15 mouse cellular contexts compared by ENCODE assay signal in the genomic region with DNA sequence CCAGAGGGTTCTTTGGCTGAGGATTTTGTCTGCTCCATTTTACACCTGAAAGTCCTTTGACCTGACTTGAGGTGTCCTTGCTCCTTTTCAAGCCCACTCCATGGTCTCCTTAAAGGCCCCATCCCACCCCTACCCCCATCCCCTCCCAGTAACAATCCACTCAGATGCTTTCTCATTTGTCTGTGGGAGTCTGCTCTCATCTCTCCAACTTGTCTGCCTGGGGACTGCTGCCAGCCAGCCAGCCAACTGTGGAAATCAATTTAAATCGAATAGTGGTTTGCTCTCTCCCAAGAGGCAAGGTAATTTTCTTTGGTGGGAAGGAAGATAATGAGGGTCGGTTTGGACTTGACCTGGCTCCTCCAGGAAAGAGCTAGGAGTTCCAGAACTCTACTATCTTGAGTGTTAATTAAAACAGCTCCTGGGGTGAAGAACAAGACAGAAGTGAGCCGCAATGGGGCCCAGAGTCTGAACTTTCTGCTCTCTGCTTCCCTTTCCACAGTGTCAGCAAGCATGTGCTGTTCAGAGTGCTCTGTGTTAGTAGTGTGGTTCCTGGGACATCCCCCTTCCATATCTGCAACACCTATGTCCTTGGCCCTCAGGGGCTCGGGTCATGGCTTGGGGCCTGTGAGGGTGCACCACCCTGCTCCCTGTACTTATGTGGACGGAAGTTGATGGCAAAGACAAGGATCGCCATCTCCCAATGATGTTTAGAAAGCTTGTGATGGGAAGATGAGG. TPM values are rescaled to one million over a fixed set of nuclear protein-coding genes. Genes with fewer than 3 reads are reported as not detected.
DNase-seq lines count a peak whose midpoint lies in the region; ATAC-seq and TF ChIP-seq lines count a peak whose summit lies in the region.
"Had no signal": no experiment of that assay in that cellular context is flagged by ENCODE, and none has a peak within 500 bp of the region (broad histone marks: within the 10 kb centered on the region; RNA-seq: fewer than 3 reads in every experiment).

No protein-coding gene starts in this region.

- peaks cover 18% of the 10 kb centered on the region for H3K4me1 ChIP-seq in heart, postnatal 0 days (ENCODE audit: control insufficient read depth, insufficient read depth)
- peaks cover 15% of the 10 kb centered on the region for H3K4me1 ChIP-seq in heart, embryonic 12.5 days (replicated peaks)
- H3K4me1 ChIP-seq in midbrain, embryonic 11.5 days (ENCODE audit: control insufficient read depth, insufficient read depth, low read length), result no peaks in the 10 kb centered on the region
- peaks cover 10% of the 10 kb centered on the region; the same call in 1 of the 2 replicates for H3K4me1 ChIP-seq in midbrain, embryonic 10.5 days
- H3K4me1 ChIP-seq in hindbrain, postnatal 0 days (ENCODE audit: insufficient read depth, low read length), result peaks cover 10% of the 10 kb centered on the region
- H3K4me1 ChIP-seq: limb, embryonic 13.5 days had no signal

- ATAC-seq in heart, postnatal 0 days (ENCODE audit: insufficient read depth, low read depth), result no peak
- ATAC-seq in heart, embryonic 12.5 days (ENCODE audit: insufficient number of reproducible peaks, low FRiP score), result no peak
- no peak for ATAC-seq in midbrain, embryonic 11.5 days (ENCODE audit: low FRiP score)
- peak; percentile 52 for ATAC-seq in hindbrain, postnatal 0 days
- ATAC-seq: activated CD4-positive, CD25-positive, alpha-beta regulatory T cell, adult 4 months; liver, postnatal 0 days had no signal

- no peaks in the 10 kb centered on the region for H3K27me3 ChIP-seq in heart, postnatal 0 days (ENCODE audit: control insufficient read depth, insufficient read depth, low read length)
- 0 out of 2 replicates have a peak, but pooled peaks cover 2% of the 10 kb centered on the region for H3K27me3 ChIP-seq in heart, embryonic 12.5 days (replicated peaks)
- no peaks in the 10 kb centered on the region for H3K27me3 ChIP-seq in midbrain, embryonic 11.5 days (ENCODE audit: control insufficient read depth, insufficient read depth, low read length)
- no peaks in the 10 kb centered on the region for H3K27me3 ChIP-seq in midbrain, embryonic 10.5 days (ENCODE audit: low read depth, poor library complexity, severe bottlenecking)
- H3K27me3 ChIP-seq in hindbrain, postnatal 0 days (ENCODE audit: insufficient read depth, low read length), result no peaks in the 10 kb centered on the region
- H3K27me3 ChIP-seq: limb, embryonic 13.5 days had no signal

- TF ChIP-seq EP300 in heart, postnatal 0 days (IDR thresholded peaks at IDR 0.05; ENCODE audit: low read depth), result no peak

- no peak overlapping the region for H3K4me3 ChIP-seq in heart, postnatal 0 days (ENCODE audit: low read depth, low read length)
- no peak overlapping the region for H3K4me3 ChIP-seq in heart, embryonic 12.5 days
- no peak overlapping the region for H3K4me3 ChIP-seq in midbrain, embryonic 11.5 days (ENCODE audit: low read depth, low read length)
- no peak overlapping the region for H3K4me3 ChIP-seq in midbrain, embryonic 10.5 days
- H3K4me3 ChIP-seq in hindbrain, postnatal 0 days (ENCODE audit: low read length), result no peak overlapping the region
- H3K4me3 ChIP-seq: limb, embryonic 13.5 days had no signal

- TF ChIP-seq CTCF in heart, postnatal 0 days (IDR thresholded peaks at IDR 0.05; ENCODE audit: low read depth), result no peak
- TF ChIP-seq CTCF in hindbrain, postnatal 0 days (IDR thresholded peaks at IDR 0.05; ENCODE audit: low read depth), result no peak

- DNase-seq in heart, postnatal 0 days (ENCODE audit: low spot score), result no peak
- DNase-seq in midbrain, embryonic 11.5 days (ENCODE audit: low spot score, missing footprints), result peak; percentile 56
- no peak for DNase-seq in midbrain, embryonic 10.5 days (ENCODE audit: low spot score)
- DNase-seq in hindbrain, postnatal 0 days (ENCODE audit: low spot score), result peak; percentile 48
- DNase-seq in natural killer cell, adult 2 months (ENCODE audit: low spot score in 2 of 2), result no peak
- DNase-seq in adrenal gland, postnatal 36 days, result no peak
- DNase-seq: embryo, embryonic 11 days; kidney, postnatal 10 days; liver, postnatal 0 days; lung, postnatal 4 days; right cerebral cortex, postnatal 14 days; thymus, adult 2 months had no signal

- no peak overlapping the region for H3K9ac ChIP-seq in heart, postnatal 0 days (replicated peaks; ENCODE audit: low read depth, low read length)
- no peak overlapping the region for H3K9ac ChIP-seq in heart, embryonic 12.5 days
- no peak overlapping the region for H3K9ac ChIP-seq in midbrain, embryonic 11.5 days (ENCODE audit: low read length)
- H3K9ac ChIP-seq in hindbrain, postnatal 0 days (replicated peaks; ENCODE audit: low read length), result no peak overlapping the region
- H3K9ac ChIP-seq: limb, embryonic 13.5 days; liver, postnatal 0 days had no signal

- H3K27ac ChIP-seq in heart, postnatal 0 days (ENCODE audit: low read depth), result peak overlapping the region; percentile 32
- no peak overlapping the region for H3K27ac ChIP-seq in heart, embryonic 12.5 days (ENCODE audit: poor library complexity, severe bottlenecking)
- no peak overlapping the region for H3K27ac ChIP-seq in midbrain, embryonic 11.5 days (ENCODE audit: low read depth, low read length)
- H3K27ac ChIP-seq in midbrain, embryonic 10.5 days (replicated peaks), result no peak overlapping the region
- peak overlapping the region; percentile 36 for H3K27ac ChIP-seq in hindbrain, postnatal 0 days
- H3K27ac ChIP-seq: limb, embryonic 13.5 days had no signal

- WGBS in heart, postnatal 0 days, result 64% methylated on average over 6 of the region's 6 CpGs
- WGBS in heart, embryonic 12.5 days, result 61% methylated on average over 6 of the region's 6 CpGs
- WGBS in midbrain, embryonic 11.5 days, result 73% methylated on average over 6 of the region's 6 CpGs
- WGBS in midbrain, embryonic 10.5 days, result 80% methylated on average over 6 of the region's 6 CpGs
- WGBS in hindbrain, postnatal 0 days, result 56% methylated on average over 6 of the region's 6 CpGs

- no peaks in the 10 kb centered on the region for H3K9me3 ChIP-seq in heart, postnatal 0 days (replicated peaks; ENCODE audit: control insufficient read depth, low read length)
- no peaks in the 10 kb centered on the region for H3K9me3 ChIP-seq in heart, embryonic 12.5 days (replicated peaks)
- no peaks in the 10 kb centered on the region for H3K9me3 ChIP-seq in midbrain, embryonic 11.5 days (ENCODE audit: control insufficient read depth, low read length)
- no peaks in the 10 kb centered on the region for H3K9me3 ChIP-seq in midbrain, embryonic 10.5 days (replicated peaks)
- H3K9me3 ChIP-seq in hindbrain, postnatal 0 days (ENCODE audit: low read length), result no peaks in the 10 kb centered on the region
- H3K9me3 ChIP-seq: limb, embryonic 13.5 days had no signal

- no peaks in the 10 kb centered on the region for H3K36me3 ChIP-seq in heart, postnatal 0 days (replicated peaks; ENCODE audit: control insufficient read depth, insufficient read depth, low read length)
- H3K36me3 ChIP-seq in heart, embryonic 12.5 days, result no peaks in the 10 kb centered on the region
- no peaks in the 10 kb centered on the region for H3K36me3 ChIP-seq in midbrain, embryonic 11.5 days (ENCODE audit: control insufficient read depth, insufficient read depth, low read length)
- no peaks in the 10 kb centered on the region for H3K36me3 ChIP-seq in midbrain, embryonic 10.5 days
- no peaks in the 10 kb centered on the region for H3K36me3 ChIP-seq in hindbrain, postnatal 0 days (ENCODE audit: insufficient read depth, low read length)
- H3K36me3 ChIP-seq: limb, embryonic 13.5 days had no signal

- H3K4me2 ChIP-seq in heart, postnatal 0 days (ENCODE audit: low read depth, low read length), result no peak overlapping the region
- no peak overlapping the region for H3K4me2 ChIP-seq in heart, embryonic 12.5 days
- H3K4me2 ChIP-seq in midbrain, embryonic 11.5 days, result no peak overlapping the region
- no peak overlapping the region for H3K4me2 ChIP-seq in hindbrain, postnatal 0 days (ENCODE audit: low read depth, low read length)
- H3K4me2 ChIP-seq: limb, embryonic 13.5 days had no signal

RNA-seq across cellular contexts. Expression of gene Cd5, which starts 30.1 kb away (rescaled TPM):
- total RNA-seq in heart, postnatal 0 days (2014; rRNA removed; ENCODE audit: low replicate concordance), result 3.2 TPM in 1 of 2 replicates, not detected in the other
- polyA plus RNA-seq in heart, postnatal 0 days (2015; fragmentation: Nextera tagmentation; extraction: Ambion mirVana), result 0.12 and 0.23 TPM in 2 replicates
- polyA plus RNA-seq in heart, embryonic 12.5 days (2016; fragmentation: Nextera tagmentation; extraction: Ambion mirVana), result 0.19 and 0.55 TPM in 2 replicates
- polyA plus RNA-seq in midbrain, embryonic 11.5 days (2014; fragmentation: Nextera tagmentation; extraction: Ambion mirVana), result 0.08 and 0.22 TPM in 2 replicates
- polyA plus RNA-seq in midbrain, embryonic 10.5 days (2016; fragmentation: Nextera tagmentation; extraction: Ambion mirVana), result not detected in 2 replicates
- 0.68 TPM in 1 of 2 replicates, not detected in the other for total RNA-seq in hindbrain, postnatal 0 days (2014; rRNA removed)
- 0.26 and 0.32 TPM in 2 replicates for polyA plus RNA-seq in hindbrain, postnatal 0 days (2015; fragmentation: Nextera tagmentation; extraction: Ambion mirVana)
- total RNA-seq in adrenal gland, postnatal 36 days (2021), result under 1 TPM in 1 of 2 experiments, not detected in 1; 0.20 TPM

Comparison
In these comparisons a context has a peak if more than half of its experiments do, and no peak if none do; other contexts are left out.
1. DNase-seq: peak in midbrain, embryonic 11.5 days (single experiment) and hindbrain, postnatal 0 days (single experiment); none in heart, postnatal 0 days (single experiment), midbrain, embryonic 10.5 days (single experiment), natural killer cell, adult 2 months (0 of 2) and adrenal gland, postnatal 36 days (0 of 2).
2. H3K27ac ChIP-seq: peak in heart, postnatal 0 days (single experiment) and hindbrain, postnatal 0 days (single experiment); none in heart, embryonic 12.5 days (single experiment), midbrain, embryonic 11.5 days (single experiment) and midbrain, embryonic 10.5 days (single experiment).